Mouse (Mus musculus) hindbrain, postnatal 0 days (tissue): Measurements from ENCODE around the gene Zfp821. TPM values are rescaled to one million over a fixed set of nuclear protein-coding genes. Genes with fewer than 3 reads are reported as not detected.
A peak's percentile ranks its signal among the peaks of the same experiment; 100 is the strongest.

Experiments
- ATAC-seq: fragments of 200-750 bp; cut with Nextera tagmentation; 2 replicates; pipeline ENCODE4 v1.8.0; 2017; ENCODE audit warnings: mild to moderate bottlenecking, moderate TSS enrichment, moderate library complexity
- DNase-seq: peaks from one replicate; pipeline ENCODE4 v3.0.0-alpha.2; 2015; ENCODE audit warnings: low spot score
- H3K27ac ChIP-seq: fragments of 300-500 bp; sonication (generic); 2 replicates; pipeline ENCODE4 v1.5.1; 2014; ENCODE audit warnings: mild to moderate bottlenecking
- H3K27me3 ChIP-seq: fragments of 300-500 bp; sonication (generic); 2 replicates; pipeline ENCODE4 v1.6.1; 2014; ENCODE audit warnings: low read length, mixed read lengths; ENCODE audit not compliant: insufficient read depth
- H3K36me3 ChIP-seq: fragments of 300-500 bp; sonication (generic); 2 replicates; pipeline ENCODE4 v1.6.1; 2014; ENCODE audit warnings: low read length, mixed read lengths; ENCODE audit not compliant: insufficient read depth
- H3K4me1 ChIP-seq: fragments of 300-500 bp; sonication (generic); 2 replicates; pipeline ENCODE4 v1.6.1; 2014; ENCODE audit warnings: antibody characterized with exemption, low read length, mixed read lengths; ENCODE audit not compliant: insufficient read depth
- H3K4me2 ChIP-seq: fragments of 300-500 bp; sonication (generic); 2 replicates; pipeline ENCODE4 v1.6.1; 2014; ENCODE audit warnings: low read depth, mild to moderate bottlenecking, low read length, moderate library complexity, mixed read lengths
- H3K4me3 ChIP-seq: fragments of 300-500 bp; sonication (generic); 2 replicates; pipeline ENCODE4 v1.5.1; 2014; ENCODE audit warnings: low read length
- H3K9ac ChIP-seq: fragments of 300-500 bp; sonication (generic); replicated peaks from 2 replicates; pipeline ENCODE4 v1.6.1; 2014; ENCODE audit warnings: mild to moderate bottlenecking, low read length, moderate library complexity, mixed read lengths
- H3K9me3 ChIP-seq: fragments of 300-500 bp; sonication (generic); 2 replicates; pipeline ENCODE4 v1.6.1; 2016; ENCODE audit warnings: low read length, mixed read lengths
- CTCF ChIP-seq: IDR thresholded peaks from 2 replicates; pipeline ENCODE4 v1.5.1; 2016; ENCODE audit warnings: antibody characterized with exemption, control low read depth, low read depth
- WGBS: fragments of 180-500 bp; shearing (Covaris S2); extraction: QIAGEN DNeasy Blood & Tissue Kit; methylation state at CpG from one replicate; pipeline ENCODE4 v1.1.7; 2014; 5-methylcytosine and 5-hydroxymethylcytosine counted together
- polyA plus RNA-seq: library from polyadenylated mRNA; unstranded; fragments of >200 nt; fragmentation: Nextera tagmentation; extraction: Ambion mirVana; gene quantifications from 2 replicates; pipeline ENCODE4 v1.2.1, GENCODE M21; 2015
- total RNA-seq: library from RNA; depleted of rRNA; stranded (reverse); fragments of >200 nt; gene quantifications from 2 replicates; pipeline ENCODE4 v1.2.3, GENCODE M21; 2014; rRNA removed

Zfp821 gene
- total RNA-seq (52.5 and 56.2 TPM in 2 replicates), polyA plus RNA-seq (45.2 and 50.3 TPM in 2 replicates)

GRCm38 (mm10) chr8:109705320-109706075 lies at the start of gene Zfp821:
Zfp821 (plus strand) TSS chr8:109705546.
- H3K27me3 ChIP-seq: no peaks in the 10 kb centered on the region
- peak within 1 kb of the TSS; percentile 96 for H3K4me3 ChIP-seq
- H3K27ac ChIP-seq: peak within 1 kb of the TSS; percentile 97
- H3K4me1 ChIP-seq: peaks cover 14% of the 10 kb centered on the region; the same call in 1 of the 2 replicates
- DNase-seq (peak; percentile 98), ATAC-seq (peak; percentile 94)
- H3K36me3 ChIP-seq: peaks cover 17% of the 10 kb centered on the region
- peak within 1 kb of the TSS; percentile 89 for H3K4me2 ChIP-seq
- TF ChIP-seq CTCF: no peak
- H3K9me3 ChIP-seq: no peaks in the 10 kb centered on the region
- peak within 1 kb of the TSS; percentile 100 for H3K9ac ChIP-seq
- WGBS: under 1% methylated on average over 70 of the region's 100 CpGs

- Histone ChIP-seq H3K27ac (no peak overlapping the region), H3K9ac (no peak overlapping the region), H3K9me3 (no peaks in the 10 kb centered on the region), H3K4me2 (no peak overlapping the region), H3K27me3 (no peaks in the 10 kb centered on the region), H3K4me1 (no peaks in the 10 kb centered on the region), H3K4me3 (no peak overlapping the region), H3K36me3 (no peaks in the 10 kb centered on the region)
- ATAC-seq (no peak), DNase-seq (no peak)
- WGBS: 83% methylated on average over 3 of the region's 3 CpGs
- no peak for TF ChIP-seq CTCF
Observed at GRCm38 (mm10) chr8:109656860-109657259, 48.5 kb upstream of the Zfp821 start.

GRCm38 (mm10) chr8:109662328-109662727 lies 43.0 kb upstream of the Zfp821 start:
- no peaks in the 10 kb centered on the region for H3K9me3 ChIP-seq
- no peaks in the 10 kb centered on the region; the same call in 1 of the 2 replicates for H3K36me3 ChIP-seq
- 88% methylated on average over 3 of the region's 3 CpGs for WGBS
- ATAC-seq (no peak), DNase-seq (no peak)
- H3K4me3 ChIP-seq: no peak overlapping the region
- no peak for TF ChIP-seq CTCF
- H3K27me3 ChIP-seq: no peaks in the 10 kb centered on the region
- H3K4me2 ChIP-seq: no peak overlapping the region
- no peak overlapping the region for H3K9ac ChIP-seq
- H3K4me1 ChIP-seq: no peaks in the 10 kb centered on the region
- H3K27ac ChIP-seq: no peak overlapping the region

GRCm38 (mm10) chr8:109666616-109667015 lies 38.7 kb upstream of the Zfp821 start:
- DNase-seq (no peak), ATAC-seq (no peak)
- no peak overlapping the region for H3K27ac ChIP-seq
- H3K36me3 ChIP-seq: peaks cover 14% of the 10 kb centered on the region
- H3K4me2 ChIP-seq: no peak overlapping the region
- H3K9ac ChIP-seq: no peak overlapping the region
- H3K4me1 ChIP-seq: no peaks in the 10 kb centered on the region
- 86% methylated on average over 5 of the region's 5 CpGs for WGBS
- no peaks in the 10 kb centered on the region for H3K27me3 ChIP-seq
- H3K9me3 ChIP-seq: no peaks in the 10 kb centered on the region
- H3K4me3 ChIP-seq: no peak overlapping the region
- no peak for TF ChIP-seq CTCF

- H3K4me2 ChIP-seq: no peak overlapping the region
- no peak overlapping the region for H3K9ac ChIP-seq
- no peak for TF ChIP-seq CTCF
- DNase-seq (no peak), ATAC-seq (no peak)
- no peak overlapping the region for H3K4me3 ChIP-seq
- no peaks in the 10 kb centered on the region for H3K27me3 ChIP-seq
- WGBS: 90% methylated on average over 5 of the region's 5 CpGs
- H3K4me1 ChIP-seq: no peaks in the 10 kb centered on the region
- no peaks in the 10 kb centered on the region for H3K9me3 ChIP-seq
- H3K36me3 ChIP-seq: peaks cover 67% of the 10 kb centered on the region
- H3K27ac ChIP-seq: no peak overlapping the region
Observed at GRCm38 (mm10) chr8:109672656-109673055, 32.7 kb upstream of the Zfp821 start.

- H3K4me2 ChIP-seq: no peak overlapping the region
- peaks cover 75% of the 10 kb centered on the region for H3K36me3 ChIP-seq
- H3K27me3 ChIP-seq: no peaks in the 10 kb centered on the region
- no peaks in the 10 kb centered on the region for H3K4me1 ChIP-seq
- no peak overlapping the region for H3K27ac ChIP-seq
- ATAC-seq (no peak), DNase-seq (no peak)
- no peak overlapping the region for H3K4me3 ChIP-seq
- WGBS: 88% methylated on average over 2 of the region's 2 CpGs
- TF ChIP-seq CTCF: no peak
- H3K9me3 ChIP-seq: no peaks in the 10 kb centered on the region
- no peak overlapping the region for H3K9ac ChIP-seq
Observed at GRCm38 (mm10) chr8:109673596-109673995, 31.8 kb upstream of the Zfp821 start.
